Mouse (Mus musculus): ENCODE results near the gene 1700018F24Rik. TPM values are rescaled to one million over a fixed set of nuclear protein-coding genes. Genes with fewer than 3 reads are reported as not detected.
A peak's percentile ranks its signal among the peaks of the same experiment; 100 is the strongest.

1700018F24Rik gene
- polyA plus RNA-seq, 1 experiment from 2014 or later: not detected

DNA sequence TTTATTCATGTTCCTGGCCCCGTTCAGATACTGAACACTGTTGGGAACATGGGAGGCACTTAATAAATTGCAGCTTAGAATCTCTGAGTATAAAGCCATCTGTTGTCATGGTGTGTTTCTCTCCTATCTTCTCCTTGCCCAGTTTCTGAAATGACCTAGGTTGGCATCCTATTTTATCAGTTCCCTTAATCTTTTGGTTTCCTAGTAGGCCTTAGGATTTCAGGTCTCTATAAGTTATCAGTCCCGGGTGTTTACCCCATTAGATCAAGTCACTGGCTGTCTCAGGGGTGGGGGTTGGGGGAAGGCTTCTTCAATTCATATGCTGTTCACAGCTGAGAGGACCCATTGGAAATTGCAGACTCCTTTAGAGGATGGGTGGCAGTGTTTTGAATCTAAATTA lies 42.0 kb downstream of the 1700018F24Rik start:
- H3K27me3 ChIP-seq (ENCODE audit: insufficient read depth, poor library complexity, severe bottlenecking): no peaks in the 10 kb centered on the region
- H3K4me1 ChIP-seq: peaks cover 11% of the 10 kb centered on the region
- WGBS: 63% methylated on average over 2 of the region's 2 CpGs
- no peaks in the 10 kb centered on the region; the same call in 1 of the 2 replicates for H3K9me3 ChIP-seq
- no peak for DNase-seq (ENCODE audit: low spot score)
- no peak overlapping the region for H3K27ac ChIP-seq
- H3K36me3 ChIP-seq: peaks cover 18% of the 10 kb centered on the region
- peak overlapping the region; percentile 89 for H3K4me3 ChIP-seq

DNA sequence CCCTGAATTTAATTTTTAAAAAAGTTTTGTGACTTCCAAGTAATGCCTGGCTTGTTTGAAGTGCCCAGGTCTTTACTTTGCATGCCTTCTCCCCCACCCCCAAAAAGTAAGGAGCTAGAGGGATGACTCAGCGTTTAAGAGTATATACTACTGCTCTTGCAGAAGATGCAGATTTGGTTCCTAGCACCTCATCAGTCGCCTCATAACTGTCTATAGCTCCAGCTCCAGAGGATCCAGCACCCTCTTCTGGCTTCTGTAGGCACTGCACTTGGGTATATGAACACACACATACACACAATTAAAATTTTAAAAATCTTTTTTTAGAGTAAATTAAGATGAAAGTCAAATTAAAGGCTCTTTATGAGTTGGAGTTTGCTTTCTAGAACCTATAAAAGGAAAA lies 45.4 kb downstream of the 1700018F24Rik start:
- H3K27ac ChIP-seq: no peak overlapping the region
- H3K27me3 ChIP-seq (ENCODE audit: insufficient read depth, poor library complexity, severe bottlenecking): no peaks in the 10 kb centered on the region
- H3K4me1 ChIP-seq: peaks cover 11% of the 10 kb centered on the region
- no peak for DNase-seq (ENCODE audit: low spot score)
- H3K4me3 ChIP-seq: no peak overlapping the region
- no peaks in the 10 kb centered on the region for H3K9me3 ChIP-seq
- H3K36me3 ChIP-seq: peaks cover 39% of the 10 kb centered on the region
- 98% methylated on average over 2 of the region's 2 CpGs for WGBS

DNA sequence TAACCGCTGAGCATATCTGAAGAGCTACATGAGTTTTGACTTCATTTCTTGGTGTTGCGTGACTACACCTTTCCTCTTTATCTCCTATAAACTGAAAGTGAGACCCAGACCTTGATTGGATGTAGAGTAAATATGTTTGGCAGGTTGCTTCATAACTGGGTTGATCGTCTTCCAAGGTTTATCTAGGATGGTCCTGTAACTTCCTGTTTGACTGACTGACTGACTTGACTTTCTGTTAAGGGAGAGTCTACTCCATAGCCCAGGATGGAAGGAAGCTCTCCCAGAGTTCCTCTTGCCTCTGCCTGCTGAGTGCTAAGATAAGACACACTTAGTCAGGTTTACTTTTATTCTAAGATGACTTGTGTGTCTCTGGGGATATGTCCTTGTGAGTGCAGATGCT lies 47.1 kb downstream of the 1700018F24Rik start:
- no peaks in the 10 kb centered on the region for H3K9me3 ChIP-seq
- H3K36me3 ChIP-seq: peaks cover 48% of the 10 kb centered on the region
- no peak overlapping the region for H3K4me3 ChIP-seq
- H3K4me1 ChIP-seq: peaks cover 3% of the 10 kb centered on the region
- no peak for DNase-seq (ENCODE audit: low spot score)
- no peak overlapping the region for H3K27ac ChIP-seq
- WGBS: 85% methylated on average over 3 of the region's 3 CpGs
- no peaks in the 10 kb centered on the region for H3K27me3 ChIP-seq (ENCODE audit: insufficient read depth, poor library complexity, severe bottlenecking)

Other genes with a start within 250 kb of the 1700018F24Rik start
- gene Smurf1, start 77.1 kb upstream of the 1700018F24Rik start, polyA plus RNA-seq (2016; fragmentation: Nextera tagmentation; extraction: Ambion mirVana): 15.5 and 16.1 TPM in 2 replicates
- gene Gm4871, start 10.2 kb upstream of the 1700018F24Rik start, polyA plus RNA-seq (2016; fragmentation: Nextera tagmentation; extraction: Ambion mirVana): not detected in 2 replicates
- gene Arpc1a, start 40.8 kb downstream of the 1700018F24Rik start, polyA plus RNA-seq (2016; fragmentation: Nextera tagmentation; extraction: Ambion mirVana): 113 and 117 TPM in 2 replicates
- gene Kpna7, start 41.0 kb downstream of the 1700018F24Rik start, polyA plus RNA-seq (2016; fragmentation: Nextera tagmentation; extraction: Ambion mirVana): not detected in 2 replicates
- gene Arpc1b, start 71.2 kb downstream of the 1700018F24Rik start, polyA plus RNA-seq (2016; fragmentation: Nextera tagmentation; extraction: Ambion mirVana): 195 and 218 TPM in 2 replicates
- 79.4 and 86.3 TPM in 2 replicates for gene Pdap1, start 97.2 kb downstream of the 1700018F24Rik start, polyA plus RNA-seq (2016; fragmentation: Nextera tagmentation; extraction: Ambion mirVana)
- gene Bud31, start 97.4 kb downstream of the 1700018F24Rik start, polyA plus RNA-seq (2016; fragmentation: Nextera tagmentation; extraction: Ambion mirVana): 162 and 200 TPM in 2 replicates
- gene Ptcd1, start 124.1 kb downstream of the 1700018F24Rik start, polyA plus RNA-seq (2016; fragmentation: Nextera tagmentation; extraction: Ambion mirVana): 14.6 and 15.0 TPM in 2 replicates
- gene Cpsf4, start 124.2 kb downstream of the 1700018F24Rik start, polyA plus RNA-seq (2016; fragmentation: Nextera tagmentation; extraction: Ambion mirVana): 38.8 and 53.3 TPM in 2 replicates
- gene Atp5j2, start 149.1 kb downstream of the 1700018F24Rik start, polyA plus RNA-seq (2016; fragmentation: Nextera tagmentation; extraction: Ambion mirVana): 717 and 837 TPM in 2 replicates
- 6.1 TPM in 2 replicates for gene Zkscan14, start 158.9 kb downstream of the 1700018F24Rik start, polyA plus RNA-seq (2016; fragmentation: Nextera tagmentation; extraction: Ambion mirVana)
- 10.9 and 11.8 TPM in 2 replicates for gene Zkscan5, start 161.6 kb downstream of the 1700018F24Rik start, polyA plus RNA-seq (2016; fragmentation: Nextera tagmentation; extraction: Ambion mirVana)
- gene Zfp655, start 188.7 kb downstream of the 1700018F24Rik start, polyA plus RNA-seq (2016; fragmentation: Nextera tagmentation; extraction: Ambion mirVana): 32.5 and 38.0 TPM in 2 replicates
- 0.16 and 0.33 TPM in 2 replicates for gene Zscan25, start 237.5 kb downstream of the 1700018F24Rik start, polyA plus RNA-seq (2016; fragmentation: Nextera tagmentation; extraction: Ambion mirVana)